Mouse (Mus musculus) heart, adult 8-10 months (tissue): ENCODE data around the gene Nccrp1. TPM values are rescaled to one million over a fixed set of nuclear protein-coding genes. Genes with fewer than 3 reads are reported as not detected.
"Not testable (repeated sequence)": the region's sequence is repeated elsewhere in the genome, so short reads cannot be mapped to it uniquely, and the experiment has no call there.

Experiments
- DNase-seq: peaks from one replicate; pipeline ENCODE4 v3.0.0; 2022; ENCODE audit warnings: low spot score
- total RNA-seq, 4 experiments: library from RNA; stranded (reverse); gene quantifications; 2 replicates each; pipeline ENCODE4 v1.2.4; 2022

The Nccrp1 gene
- total RNA-seq, 4 experiments from 2014 or later: not detected

DNA sequence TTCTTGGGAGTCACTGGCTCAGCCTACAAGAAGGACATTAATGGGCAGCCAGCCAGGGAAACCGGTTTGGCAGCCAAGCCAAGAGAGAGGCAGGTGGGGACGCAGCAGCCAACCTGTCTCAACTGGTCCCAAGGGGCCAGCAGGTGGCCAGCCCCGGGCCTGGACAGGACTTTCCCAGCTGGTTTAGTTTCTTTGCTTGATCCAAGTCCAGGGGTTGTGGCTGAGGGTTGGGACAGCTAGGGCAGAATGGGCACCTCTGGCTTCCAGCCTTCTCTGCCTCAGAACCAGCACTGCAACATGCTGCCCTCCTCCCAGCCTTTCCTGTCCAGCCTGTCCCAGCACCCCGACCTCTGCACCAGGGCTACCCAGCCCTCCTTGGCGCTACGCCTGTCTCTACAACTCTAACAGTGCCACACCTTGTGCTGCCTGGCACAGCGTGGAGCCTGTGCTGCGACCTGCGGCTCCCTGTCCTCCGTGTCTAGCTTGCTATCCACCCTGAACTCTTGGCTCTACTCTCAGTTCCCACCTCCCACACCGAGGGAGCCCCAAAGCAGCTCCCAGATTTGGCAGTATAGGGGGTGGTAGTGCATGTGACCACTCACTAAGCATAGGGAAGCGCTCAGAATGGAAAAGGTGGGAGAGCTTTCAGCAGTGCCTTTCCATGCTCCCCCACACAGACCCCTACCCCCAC, 23.4 kb upstream of the Nccrp1 start:
- DNase-seq: no peak

DNA sequence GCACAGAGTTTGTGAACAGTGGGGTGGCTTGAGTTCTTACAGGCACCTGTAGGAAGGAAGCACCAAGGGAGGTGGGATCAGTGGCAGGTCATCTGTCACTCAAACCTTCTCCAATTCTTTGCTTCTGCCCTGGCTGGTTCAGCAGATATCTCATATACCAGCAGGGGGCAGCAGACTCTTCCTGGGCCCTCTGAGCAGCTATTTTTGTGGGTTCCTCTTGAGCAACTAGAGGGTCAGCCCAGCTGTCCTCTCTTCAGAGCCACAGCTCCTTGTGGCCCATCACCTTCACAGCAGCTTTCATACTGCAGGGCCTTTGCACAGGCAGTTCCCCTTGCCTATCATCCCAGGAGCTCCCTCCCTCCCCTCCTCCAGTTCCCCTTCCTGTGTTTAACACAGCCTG, 21.2 kb upstream of the Nccrp1 start:
- DNase-seq: peak; percentile 68

DNA sequence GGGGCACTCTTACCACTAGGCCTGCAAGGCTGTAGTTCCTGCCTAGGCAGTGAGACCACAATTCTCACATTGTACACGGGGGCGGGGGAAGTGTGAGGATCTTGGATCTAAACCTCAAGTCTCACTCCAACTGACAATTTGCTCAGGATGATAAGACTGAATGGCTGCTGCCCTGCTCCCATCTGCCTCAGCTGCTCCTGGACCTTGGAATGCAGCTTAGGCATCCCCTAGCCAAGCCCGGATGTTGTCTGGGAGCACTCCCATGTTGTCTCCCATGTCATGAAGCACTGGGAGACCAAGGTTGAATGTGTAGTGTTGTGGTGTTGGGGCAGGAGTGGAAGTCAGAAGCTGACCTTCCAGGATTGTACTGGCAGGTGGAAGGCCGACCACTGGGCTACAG, 20.5 kb upstream of the Nccrp1 start:
- no peak for DNase-seq

DNA sequence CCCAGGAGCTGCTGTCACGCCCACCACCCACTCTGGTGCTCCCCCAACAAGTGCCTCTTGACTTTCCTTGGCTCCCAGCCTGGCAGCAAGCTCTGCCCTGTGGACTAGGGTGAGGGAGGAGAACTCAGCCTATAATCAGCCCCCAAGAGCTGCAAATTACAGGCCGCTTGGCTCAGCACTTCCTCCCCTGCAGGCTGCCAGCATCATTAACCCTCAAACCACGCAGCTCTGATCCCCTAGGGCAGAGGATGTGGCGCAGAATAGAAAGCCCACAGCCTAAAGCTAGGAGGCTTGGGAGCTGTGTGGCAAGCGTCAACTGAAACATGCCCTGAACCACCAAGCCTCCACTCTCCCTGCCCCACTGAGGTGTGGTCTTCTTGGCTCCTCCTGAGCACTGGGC, 18.4 kb upstream of the Nccrp1 start:
- DNase-seq: no peak

DNA sequence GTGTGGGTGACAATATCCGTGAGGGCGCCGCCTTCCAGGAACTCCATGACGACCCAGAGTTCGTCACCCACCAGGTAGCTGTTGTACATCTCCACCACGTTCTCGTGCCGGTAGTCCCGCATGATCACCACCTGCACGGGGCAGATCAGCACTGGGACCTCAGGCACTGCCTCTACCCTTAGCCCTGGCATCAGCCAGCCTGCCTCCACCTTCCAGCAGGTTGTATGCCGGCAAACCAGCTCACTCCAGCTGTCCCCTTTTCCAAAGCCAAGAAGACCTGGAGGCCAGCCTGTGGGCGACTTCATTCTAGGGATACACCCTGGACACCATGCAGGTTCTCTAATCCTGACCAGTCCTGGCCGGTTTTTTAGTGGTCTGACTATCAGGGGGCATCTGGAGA, 15.9 kb upstream of the Nccrp1 start:
- DNase-seq: no peak

DNA sequence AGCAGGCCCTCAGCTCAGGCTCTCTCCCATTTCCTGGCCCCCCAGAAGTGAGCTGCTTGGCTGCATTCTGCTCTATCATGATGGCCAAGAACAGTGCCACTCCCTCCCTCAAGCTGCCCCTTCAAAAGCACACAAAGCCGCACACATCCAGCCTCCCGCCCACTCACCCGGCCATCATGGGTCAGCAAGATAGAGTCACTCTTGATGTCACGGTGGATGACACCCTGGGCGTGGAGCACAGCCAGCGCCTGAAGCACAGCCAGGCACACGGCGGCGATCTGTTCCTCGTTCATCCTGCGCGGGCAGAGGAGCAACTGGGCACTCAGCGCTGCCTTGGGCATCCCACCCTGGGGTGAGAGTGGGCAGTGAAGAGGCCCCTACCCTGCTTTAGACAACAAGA, 15.3 kb upstream of the Nccrp1 start:
- no peak for DNase-seq

DNA sequence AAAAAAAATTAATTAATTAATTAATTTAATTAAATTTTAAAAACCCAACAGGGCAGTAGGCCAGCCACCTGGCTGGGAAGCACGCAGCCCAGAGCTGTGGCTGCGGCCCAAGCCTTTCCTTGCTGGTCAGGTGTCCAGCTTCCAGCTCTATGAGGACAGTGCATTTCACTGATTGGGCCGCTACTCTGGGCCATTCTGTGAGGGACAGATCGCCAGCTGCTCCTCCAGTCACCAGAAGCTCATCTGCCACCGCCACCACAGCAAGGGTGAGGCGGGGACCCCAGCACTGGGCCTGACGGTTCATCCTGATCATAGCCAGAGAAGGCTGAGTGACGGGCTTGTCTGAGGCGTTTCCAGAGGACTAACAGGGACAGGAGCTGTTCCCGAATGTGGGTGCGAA, 14.9 kb upstream of the Nccrp1 start:
- DNase-seq: no peak

DNA sequence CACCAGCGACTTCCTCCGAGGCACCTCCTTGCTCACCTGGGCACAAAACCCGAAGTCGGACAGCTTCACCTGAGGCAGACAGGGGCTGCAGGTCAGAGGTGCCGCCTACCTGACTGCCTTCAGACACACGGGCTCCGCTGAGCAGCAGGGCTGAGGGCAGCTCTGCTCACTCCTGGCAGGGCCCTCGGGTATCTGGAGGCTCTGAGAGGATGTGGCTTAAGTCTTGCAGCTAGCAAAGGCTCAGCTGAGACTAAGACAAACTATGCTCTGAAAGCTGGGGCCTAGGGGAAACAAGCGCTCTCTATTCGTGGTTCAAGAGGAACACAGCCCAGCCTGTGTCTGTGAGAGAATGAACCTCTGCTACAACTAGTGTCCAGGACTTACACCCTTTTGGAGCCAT, 13.8 kb upstream of the Nccrp1 start:
- DNase-seq: no peak

DNA sequence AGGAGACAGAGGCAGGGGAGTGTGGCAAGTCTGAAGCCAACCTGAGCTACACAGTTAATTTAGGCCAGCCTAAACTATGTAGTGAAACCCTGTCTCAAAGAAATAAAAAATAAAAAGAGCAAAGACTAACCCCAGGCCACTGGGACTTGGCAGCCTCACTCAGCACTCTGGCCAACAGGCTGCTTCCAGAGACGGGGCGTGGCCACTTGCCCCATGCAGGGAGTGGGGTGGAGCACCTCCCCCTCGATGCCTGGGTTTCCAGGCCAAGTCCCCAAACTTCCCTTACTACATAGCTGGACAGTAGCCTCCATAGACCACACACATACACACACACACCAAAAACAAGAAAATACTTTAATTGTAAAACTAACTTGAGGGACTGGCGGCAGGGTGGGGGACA, 11.4 kb upstream of the Nccrp1 start:
- DNase-seq: peak; percentile 37

DNA sequence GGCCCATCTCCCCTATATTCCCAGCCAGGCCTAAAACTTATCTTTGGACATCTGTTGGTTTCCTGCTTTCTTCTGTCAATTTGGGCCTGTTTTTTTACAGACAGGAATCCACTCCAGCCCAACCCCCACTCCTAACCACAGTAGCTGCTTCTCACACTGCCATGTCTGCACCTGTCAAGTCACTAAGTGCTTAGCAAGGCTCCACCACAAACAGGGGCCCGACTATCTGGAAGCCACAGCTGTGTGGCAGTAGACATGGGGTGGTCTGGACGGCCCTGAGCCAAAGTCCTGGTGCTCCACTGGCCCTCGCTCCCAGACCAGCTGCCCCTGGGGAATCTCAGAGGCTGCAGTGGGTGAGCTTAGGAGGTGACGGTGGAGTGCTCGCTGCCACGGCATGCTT, 10.7 kb upstream of the Nccrp1 start:
- no peak for DNase-seq

DNA sequence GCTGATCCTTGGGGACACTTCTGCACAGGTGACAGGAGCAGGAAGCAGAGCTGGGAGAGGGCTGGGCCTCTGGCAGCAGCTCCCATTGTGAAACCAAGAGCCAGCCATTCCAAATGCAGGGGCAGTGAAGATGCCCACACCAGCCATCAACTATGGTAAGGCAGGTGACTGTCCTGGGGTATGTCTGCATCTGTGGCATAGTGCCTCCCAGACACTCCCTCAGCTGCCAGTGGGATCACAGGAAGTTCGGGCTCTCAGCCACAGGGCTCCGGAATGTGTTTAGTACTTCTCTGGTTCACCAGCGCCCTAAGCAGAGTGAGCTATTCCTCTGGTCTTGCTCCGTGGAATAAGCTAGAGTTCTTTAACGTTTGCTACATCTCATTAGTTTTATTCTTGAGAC, 10.0 kb upstream of the Nccrp1 start:
- DNase-seq: no peak

DNA sequence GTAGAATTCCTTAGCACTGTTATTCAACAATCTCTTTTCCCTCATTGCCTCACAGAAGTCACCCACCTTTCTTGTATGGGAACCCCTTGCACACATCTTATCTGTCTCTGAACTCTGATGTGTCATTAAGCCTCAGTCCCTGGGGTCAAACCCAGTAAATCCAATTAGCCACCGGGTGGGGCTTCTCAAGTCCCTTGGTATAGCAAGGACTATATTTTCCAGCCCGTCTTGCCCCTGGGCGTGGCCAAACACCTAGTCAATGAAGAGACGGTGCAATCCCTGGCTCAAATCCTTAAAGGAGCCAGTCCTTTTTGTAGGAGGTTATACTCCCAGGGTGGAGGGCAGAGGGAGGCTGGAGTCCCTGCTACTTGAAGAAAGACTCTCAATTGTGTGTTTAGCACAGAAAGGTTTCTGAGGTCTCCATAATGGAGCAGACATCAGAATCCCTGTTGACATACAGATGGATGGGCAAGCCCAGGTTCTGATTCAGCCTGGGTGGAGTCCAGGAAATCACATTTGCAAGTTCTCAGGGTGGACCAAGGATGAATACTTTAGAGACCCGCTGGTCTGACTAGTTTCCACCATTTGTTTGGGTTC, 9.0 kb upstream of the Nccrp1 start:
- no peak for DNase-seq

DNA sequence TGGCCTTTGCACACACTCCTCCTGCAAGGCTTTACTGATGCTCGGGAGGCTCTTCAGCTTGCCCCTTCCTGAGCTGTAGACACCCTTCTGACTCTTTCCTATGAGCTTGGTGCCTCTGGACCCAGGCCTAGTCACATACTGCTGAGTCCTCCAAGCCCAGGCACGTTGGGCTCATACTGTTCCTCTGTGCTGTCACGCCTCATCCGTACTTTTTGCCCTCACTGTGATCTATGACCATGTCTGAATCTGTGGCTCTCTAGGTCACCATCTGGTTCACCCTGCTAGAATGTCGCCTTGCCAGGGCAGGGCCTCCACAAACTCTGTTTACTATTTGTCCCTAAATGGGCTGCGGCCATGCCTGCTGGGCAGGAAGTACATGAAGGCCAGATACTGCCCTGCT, 6.0 kb upstream of the Nccrp1 start:
- DNase-seq: no peak

DNA sequence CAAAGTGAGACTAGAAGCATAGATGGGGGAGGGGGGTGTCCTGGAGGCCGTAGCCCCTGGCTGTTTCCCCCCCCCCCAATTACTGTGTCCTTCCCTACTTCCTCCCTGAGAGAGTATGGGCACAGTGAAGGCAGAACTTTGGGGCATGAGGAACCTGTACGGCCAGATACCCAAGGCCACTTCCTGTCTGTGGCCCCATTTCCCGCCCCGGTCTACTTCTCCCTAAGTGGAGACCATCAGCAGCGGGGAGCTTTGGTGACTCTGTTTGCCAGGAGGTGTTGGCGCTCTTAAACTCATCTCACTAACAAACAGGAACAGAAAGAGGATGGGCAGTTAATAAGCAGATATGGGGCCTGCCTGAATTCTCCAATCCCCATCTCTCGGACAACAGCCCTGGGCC, 574 bp upstream of the Nccrp1 start:
- no peak for DNase-seq

DNA sequence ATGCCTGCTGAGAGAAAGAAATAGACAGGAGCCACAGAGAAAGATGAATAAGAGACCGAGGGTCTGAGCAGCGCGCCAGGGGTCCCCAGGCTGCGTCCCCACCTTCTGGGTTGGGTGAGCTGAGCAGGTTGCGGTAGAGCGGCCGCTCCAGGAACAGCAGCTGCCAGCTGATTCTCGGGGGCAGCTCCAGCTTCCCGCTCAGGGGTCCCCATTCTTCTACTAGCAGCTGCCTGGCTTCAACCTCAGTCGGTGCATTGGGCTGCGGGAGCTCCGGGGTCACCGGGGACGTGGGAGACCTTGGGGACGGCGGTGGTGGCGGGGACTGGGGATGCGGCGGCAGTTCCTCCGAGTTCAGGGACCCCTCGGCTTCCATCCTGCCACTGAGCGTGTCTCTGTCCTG, 405 bp downstream of the Nccrp1 start:
- no peak for DNase-seq

DNA sequence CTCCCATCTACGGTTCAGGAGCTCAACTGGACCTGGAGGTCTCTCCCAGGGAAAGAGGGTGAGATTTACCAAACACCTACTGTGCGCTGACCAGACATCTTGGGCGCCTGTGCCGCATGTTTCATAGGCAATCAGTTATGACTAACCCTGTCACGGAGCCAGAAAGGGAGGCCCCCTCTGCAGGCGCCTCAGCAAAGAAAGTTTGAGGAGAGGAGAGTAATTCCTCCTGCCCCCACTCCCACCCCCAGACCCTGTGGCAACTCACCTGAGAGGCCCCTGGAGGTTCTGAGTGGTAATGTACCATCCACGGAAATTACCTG, 1.2 kb downstream of the Nccrp1 start:
- no peak for DNase-seq

DNA sequence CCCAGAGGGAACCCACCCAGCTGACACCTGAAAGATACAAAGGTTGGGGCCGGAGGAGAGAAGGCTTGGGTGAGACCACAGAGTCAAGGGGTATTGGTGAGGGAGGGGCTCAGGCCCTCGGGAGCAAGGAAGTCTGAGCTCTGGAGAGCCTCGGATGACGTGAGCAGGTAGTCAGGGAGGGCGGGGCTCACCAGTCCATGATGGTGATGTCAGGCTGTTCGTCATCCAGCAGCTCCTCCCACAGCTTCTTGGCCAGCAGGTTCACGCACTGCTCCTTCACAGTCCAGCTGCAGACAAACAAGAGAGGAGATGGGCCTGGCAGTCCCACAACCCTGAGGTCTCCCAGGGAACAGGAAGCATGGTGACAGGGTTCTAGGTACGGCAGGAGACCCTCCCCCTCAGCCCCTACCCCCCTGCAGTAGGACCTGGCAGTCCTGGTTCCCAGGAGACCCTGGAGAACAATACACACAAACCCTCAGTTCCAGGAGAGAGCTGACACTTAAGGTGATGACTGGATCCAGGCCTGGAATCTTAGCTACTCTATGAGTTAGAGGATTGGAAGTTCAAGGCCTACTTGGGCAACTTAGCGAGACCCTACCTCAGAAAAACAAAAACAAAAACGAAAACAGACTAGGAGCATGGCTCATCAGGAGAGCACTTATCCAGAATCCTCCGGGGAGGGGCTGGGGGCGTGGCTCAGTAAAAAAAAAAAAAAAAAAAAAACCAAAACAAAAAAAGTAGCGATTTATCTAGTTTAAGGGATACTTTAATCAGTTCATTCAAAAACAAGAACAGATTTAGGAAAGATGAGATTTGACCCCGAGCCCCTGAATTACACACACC, 1.8 kb downstream of the Nccrp1 start:
- DNase-seq: no peak

DNA sequence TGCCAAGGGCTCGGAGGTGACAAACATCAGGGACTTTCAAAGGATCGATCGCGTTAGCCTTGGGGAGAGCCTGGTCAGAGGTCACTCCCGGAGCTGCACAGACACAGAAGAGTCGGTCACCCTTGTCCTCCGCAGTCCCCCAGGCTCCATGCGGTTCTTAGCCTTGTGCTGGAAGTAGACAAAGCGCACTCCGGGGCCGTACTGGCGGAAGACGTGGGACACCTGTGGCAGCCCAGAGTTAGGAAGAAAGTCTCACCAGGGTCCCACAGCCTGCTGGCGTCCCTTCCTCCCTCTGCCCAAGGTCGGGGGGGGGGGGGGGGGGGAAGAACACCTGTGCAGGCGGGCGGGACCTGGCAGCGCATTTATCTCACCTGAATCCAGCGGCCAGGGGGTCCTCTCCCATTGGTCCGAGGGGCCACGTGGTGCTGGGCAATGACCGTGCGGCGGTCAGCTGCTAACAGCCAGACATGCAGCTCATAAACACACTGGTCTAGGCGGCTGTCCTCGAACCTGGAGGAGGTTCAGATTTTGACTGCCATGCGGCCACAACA, 2.9 kb downstream of the Nccrp1 start:
- no peak for DNase-seq

DNA sequence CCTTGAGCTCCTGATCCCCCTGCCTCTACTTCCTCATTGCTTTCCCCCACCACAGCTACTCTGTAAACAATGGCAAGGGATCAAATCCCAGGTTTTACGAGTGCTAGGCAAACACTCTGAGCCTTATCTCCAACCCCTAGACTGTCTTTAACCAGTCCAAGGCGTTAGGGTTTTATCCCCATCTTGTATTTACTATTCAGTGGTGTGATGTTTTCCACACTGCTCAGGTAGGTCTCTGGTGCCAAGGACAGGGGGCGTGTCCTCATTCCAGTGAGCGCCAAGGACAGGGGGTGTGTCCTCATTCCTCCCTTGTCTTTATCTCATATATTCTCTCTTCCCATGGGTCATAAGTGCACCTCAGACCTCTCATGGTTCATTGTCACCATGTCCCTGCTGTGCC, 6.5 kb downstream of the Nccrp1 start, which contains the start of gene Sycn:
Gene Sycn, plus strand, starts transcription at position 360 of the 400 bp plus-strand sequence.
- DNase-seq: no peak

DNA sequence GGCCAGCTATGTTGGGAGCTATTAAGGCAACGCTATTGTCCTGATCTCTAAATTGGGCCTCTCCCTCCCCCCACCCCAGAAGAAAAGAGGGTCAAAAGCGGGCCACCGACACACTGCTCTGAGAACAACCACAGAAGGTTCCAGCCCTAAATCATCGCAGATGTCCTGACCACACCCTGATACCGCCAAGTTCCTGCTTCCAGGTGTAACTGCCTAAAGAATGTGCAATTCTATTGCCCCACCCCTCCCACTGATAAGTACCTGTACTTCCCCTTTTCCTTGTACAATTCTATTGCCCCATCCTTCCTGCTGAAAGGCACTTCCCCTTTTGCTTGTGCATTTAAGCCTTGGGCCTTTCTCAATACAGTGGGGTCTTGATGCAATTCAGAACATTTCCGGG, 8.2 kb downstream of the Nccrp1 start:
- not testable (repeated sequence) for DNase-seq

DNA sequence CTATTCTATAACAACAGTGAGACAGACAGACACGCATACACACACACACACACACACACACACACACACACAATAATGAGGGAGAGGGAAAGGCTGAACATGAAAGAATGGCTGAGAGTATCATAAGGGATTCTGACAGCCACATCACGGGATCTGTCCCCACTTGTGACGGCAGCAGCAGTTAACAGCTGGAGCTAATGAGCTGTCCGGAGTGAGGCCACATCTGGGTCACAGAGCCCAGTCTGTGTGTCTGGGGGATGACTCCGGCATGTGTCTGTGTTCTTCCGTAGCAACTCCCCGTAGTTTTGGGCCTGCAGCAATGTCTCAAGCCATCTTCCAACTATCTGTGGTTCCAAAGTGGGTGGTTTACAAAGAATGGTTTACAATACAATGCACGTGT, 15.0 kb downstream of the Nccrp1 start:
- no peak for DNase-seq

DNA sequence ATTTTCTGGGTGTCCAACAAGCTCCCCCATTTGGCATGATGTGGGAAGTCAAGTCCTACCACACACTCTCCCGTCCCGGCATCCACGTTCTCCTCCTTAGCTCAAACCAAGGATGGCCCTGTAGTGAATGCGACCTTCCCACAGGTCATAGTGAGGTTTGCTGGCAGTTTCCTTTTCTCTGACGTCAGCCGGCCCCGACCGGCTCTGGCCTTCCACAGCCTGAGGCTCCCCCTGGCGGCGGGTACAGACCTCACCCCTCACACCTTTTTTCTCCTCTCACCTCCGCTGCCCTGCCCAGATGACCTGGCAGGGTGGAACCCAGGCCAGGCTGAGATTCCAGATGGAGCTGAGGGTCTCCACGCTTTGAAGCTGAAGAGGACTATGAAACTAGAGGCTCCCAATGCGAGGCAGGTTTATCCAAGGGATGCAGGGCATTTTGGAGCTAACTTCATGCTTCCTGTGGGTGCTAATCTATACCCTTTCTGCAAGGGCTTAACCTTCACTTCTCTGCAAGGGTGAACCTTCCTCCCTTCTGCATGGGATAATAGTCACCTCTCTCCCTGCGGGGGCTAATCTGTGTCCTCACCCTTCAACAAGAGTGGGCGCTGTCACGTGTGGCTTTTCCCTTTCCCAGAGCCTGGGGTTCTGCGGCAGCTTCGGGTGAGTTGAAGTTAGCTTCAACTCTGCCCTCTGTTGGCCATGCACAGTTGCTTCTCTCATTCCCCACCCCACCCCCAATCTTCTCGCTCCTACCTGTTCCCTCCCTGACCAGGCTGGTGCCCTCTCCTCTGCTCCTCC, 18.9 kb downstream of the Nccrp1 start:
- DNase-seq: peak; percentile 66
